In genomic region chr5:107934770-107935543, GRCm38 (mm10) we compare ENCODE assay signal across 13 mouse cellular contexts.
"Had no signal": no experiment of that assay in that cellular context is flagged by ENCODE, and none has a peak within 500 bp of the region (broad histone marks: within the 10 kb centered on the region; RNA-seq: fewer than 3 reads in every experiment).

No protein-coding gene starts in this region.

- H3K9me3 ChIP-seq: kidney, embryonic 15.5 days; limb, embryonic 13.5 days; midbrain, embryonic 13.5 days; neural tube, embryonic 12.5 days; stomach, embryonic 15.5 days had no signal

- H3K27me3 ChIP-seq: kidney, embryonic 15.5 days; limb, embryonic 13.5 days; midbrain, embryonic 13.5 days; neural tube, embryonic 12.5 days; stomach, embryonic 15.5 days had no signal

- H3K4me2 ChIP-seq: kidney, embryonic 15.5 days; limb, embryonic 13.5 days; midbrain, embryonic 13.5 days; neural tube, embryonic 12.5 days; stomach, embryonic 15.5 days had no signal

- ATAC-seq: midbrain, embryonic 13.5 days had no signal

- H3K27ac ChIP-seq: kidney, embryonic 15.5 days; limb, embryonic 13.5 days; midbrain, embryonic 13.5 days; neural tube, embryonic 12.5 days; stomach, embryonic 15.5 days had no signal

- H3K36me3 ChIP-seq: kidney, embryonic 15.5 days; limb, embryonic 13.5 days; midbrain, embryonic 13.5 days; neural tube, embryonic 12.5 days; stomach, embryonic 15.5 days had no signal

- DNase-seq: kidney, adult 11 months; kidney, postnatal 14 days; left cerebral cortex, postnatal 4 days; lung, adult 18-20 months; lung, postnatal 4 days; thymus, adult 2 months; thymus, postnatal 25 days had no signal

- H3K4me1 ChIP-seq: kidney, embryonic 15.5 days; neural tube, embryonic 12.5 days; stomach, embryonic 15.5 days had no signal

- H3K9ac ChIP-seq: kidney, embryonic 15.5 days; limb, embryonic 13.5 days; midbrain, embryonic 13.5 days; neural tube, embryonic 12.5 days; stomach, embryonic 15.5 days had no signal

- H3K4me3 ChIP-seq: kidney, embryonic 15.5 days; limb, embryonic 13.5 days; midbrain, embryonic 13.5 days; myocyte; neural tube, embryonic 12.5 days; stomach, embryonic 15.5 days had no signal
